Mouse (Mus musculus): Measurements from ENCODE around the gene AC134908.4.

- no peak for TF ChIP-seq CTCF (IDR thresholded peaks at IDR 0.05; ENCODE audit: low read depth, low read length)
- TF ChIP-seq POLR2A (IDR thresholded peaks at IDR 0.05; ENCODE audit: extremely low read depth, insufficient read depth, low read length): no peak
Observed at GRCm38 (mm10) chr17:25827546-25828222, 32.2 kb upstream of the AC134908.4 start.

All from liver, adult 2 months (tissue).